Mouse (Mus musculus) forebrain, embryonic 14.5 days (tissue): Measurements from ENCODE around the gene Zcchc2. TPM values are rescaled to one million over a fixed set of nuclear protein-coding genes. Genes with fewer than 3 reads are reported as not detected.

Experiments
- ATAC-seq: fragments of 200-750 bp; cut with Nextera tagmentation; 2 replicates; pipeline ENCODE4 v1.8.0; 2017; ENCODE audit warnings: mild to moderate bottlenecking, moderate library complexity
- DNase-seq: peaks from one replicate; pipeline ENCODE4 v3.0.0-alpha.2; 2015; ENCODE audit warnings: low spot score
- H3K27ac ChIP-seq: fragments of 300-500 bp; sonication (generic); 2 replicates; pipeline ENCODE4 v1.5.1; 2014; ENCODE audit warnings: low read depth, mild to moderate bottlenecking, control low read depth, low read length, moderate library complexity
- H3K27me3 ChIP-seq: fragments of 300-500 bp; sonication (generic); replicated peaks from 2 replicates; pipeline ENCODE4 v1.6.1; 2014; ENCODE audit warnings: low read length, control low read depth, mixed read lengths; ENCODE audit not compliant: control insufficient read depth, insufficient read depth
- H3K36me3 ChIP-seq: fragments of 300-500 bp; sonication (generic); 2 replicates; pipeline ENCODE4 v1.6.1; 2014; ENCODE audit warnings: low read length, control low read depth; ENCODE audit not compliant: control insufficient read depth, insufficient read depth
- H3K4me1 ChIP-seq: fragments of 300-500 bp; sonication (generic); 2 replicates; pipeline ENCODE4 v1.6.1; 2014; ENCODE audit warnings: antibody characterized with exemption, low read length, control low read depth; ENCODE audit not compliant: control insufficient read depth, insufficient read depth
- H3K4me2 ChIP-seq: fragments of 300-500 bp; sonication (generic); 2 replicates; pipeline ENCODE4 v1.6.1; 2014; ENCODE audit warnings: mild to moderate bottlenecking, control low read depth, low read length
- H3K4me3 ChIP-seq: fragments of 300-500 bp; sonication (generic); 2 replicates; pipeline ENCODE4 v1.5.1; 2014; ENCODE audit warnings: low read depth, low read length, control low read depth
- H3K9ac ChIP-seq: fragments of 300-500 bp; sonication (generic); 2 replicates; pipeline ENCODE4 v1.6.1; 2014; ENCODE audit warnings: mild to moderate bottlenecking, low read length, control low read depth, moderate library complexity
- H3K9me3 ChIP-seq: fragments of 300-500 bp; sonication (generic); replicated peaks from 2 replicates; pipeline ENCODE4 v1.6.1; 2016; ENCODE audit warnings: low read length, control low read depth, mixed read lengths; ENCODE audit not compliant: control insufficient read depth
- WGBS: fragments of 180-500 bp; shearing (Covaris S2); extraction: QIAGEN DNeasy Blood & Tissue Kit; methylation state at CpG from one replicate; pipeline ENCODE4 v1.1.7; 2014; 5-methylcytosine and 5-hydroxymethylcytosine counted together
- polyA plus RNA-seq: library from polyadenylated mRNA; unstranded; fragments of >200 nt; fragmentation: Nextera tagmentation; extraction: Ambion mirVana; gene quantifications from 2 replicates; pipeline ENCODE4 v1.2.1, GENCODE M21; 2014

Gene Zcchc2
- polyA plus RNA-seq, 1 experiment from 2014 or later = 1.7 TPM

DNA sequence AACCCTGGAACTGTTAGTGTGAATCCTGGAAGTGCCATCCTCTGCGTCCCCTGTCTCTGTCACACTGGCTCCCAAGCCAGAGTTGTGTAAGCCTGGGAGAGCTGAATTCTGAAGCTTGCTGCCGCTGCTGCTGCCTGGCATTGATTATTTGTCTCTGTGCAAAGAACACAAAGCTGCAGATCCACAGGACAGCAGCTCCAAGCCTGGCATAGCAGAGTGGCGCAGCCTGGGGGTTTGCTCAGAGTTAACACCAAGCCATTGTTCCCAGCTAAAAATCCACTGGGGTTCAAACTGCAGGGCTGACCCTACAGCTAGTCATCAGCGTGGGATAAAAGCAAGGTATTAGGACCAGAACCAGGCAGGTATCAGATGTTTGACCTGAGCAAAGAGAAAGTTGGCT is 80.6 kb downstream of the Zcchc2 start:
- no peak for DNase-seq
- H3K36me3 ChIP-seq = no peaks in the 10 kb centered on the region
- H3K4me3 ChIP-seq = no peak overlapping the region
- ATAC-seq = peak; percentile 27
- H3K4me2 ChIP-seq = no peak overlapping the region
- H3K9me3 ChIP-seq = no peaks in the 10 kb centered on the region
- no peak overlapping the region for H3K9ac ChIP-seq
- WGBS = 66% methylated on average over 4 of the region's 4 CpGs
- no peaks in the 10 kb centered on the region for H3K27me3 ChIP-seq
- peaks cover 10% of the 10 kb centered on the region; the same call in 1 of the 2 replicates for H3K4me1 ChIP-seq
- H3K27ac ChIP-seq = no peak overlapping the region

- DNase-seq (peak; percentile 84), ATAC-seq (peak; percentile 80)
- H3K4me2 ChIP-seq = peak overlapping the region; percentile 47
- H3K4me1 ChIP-seq = peaks cover 10% of the 10 kb centered on the region; the same call in 1 of the 2 replicates
- H3K4me3 ChIP-seq = peak overlapping the region; percentile 3; the same call in 1 of the 2 replicates
- H3K27ac ChIP-seq = peak overlapping the region; percentile 60
- 8% methylated on average over 9 of the region's 9 CpGs for WGBS
- H3K9me3 ChIP-seq = no peaks in the 10 kb centered on the region
- H3K27me3 ChIP-seq = no peaks in the 10 kb centered on the region
- H3K9ac ChIP-seq = peak overlapping the region; percentile 42
- no peaks in the 10 kb centered on the region for H3K36me3 ChIP-seq
Observed at GRCm38 (mm10) chr1:106071237-106072070, 81.2 kb downstream of the Zcchc2 start.

- Histone ChIP-seq H3K4me3 (peak overlapping the region; percentile 3; the same call in 1 of the 2 replicates), H3K9me3 (no peaks in the 10 kb centered on the region), H3K4me1 (peaks cover 10% of the 10 kb centered on the region; the same call in 1 of the 2 replicates), H3K9ac (peak overlapping the region; percentile 42), H3K36me3 (no peaks in the 10 kb centered on the region), H3K27ac (peak overlapping the region; percentile 60), H3K27me3 (no peaks in the 10 kb centered on the region), H3K4me2 (peak overlapping the region; percentile 47)
- DNase-seq (peak; percentile 88), ATAC-seq (peak; percentile 92)
- under 1% methylated on average over 10 of the region's 10 CpGs for WGBS
Observed at GRCm38 (mm10) chr1:106072071-106072440, 81.8 kb downstream of the Zcchc2 start.

DNA sequence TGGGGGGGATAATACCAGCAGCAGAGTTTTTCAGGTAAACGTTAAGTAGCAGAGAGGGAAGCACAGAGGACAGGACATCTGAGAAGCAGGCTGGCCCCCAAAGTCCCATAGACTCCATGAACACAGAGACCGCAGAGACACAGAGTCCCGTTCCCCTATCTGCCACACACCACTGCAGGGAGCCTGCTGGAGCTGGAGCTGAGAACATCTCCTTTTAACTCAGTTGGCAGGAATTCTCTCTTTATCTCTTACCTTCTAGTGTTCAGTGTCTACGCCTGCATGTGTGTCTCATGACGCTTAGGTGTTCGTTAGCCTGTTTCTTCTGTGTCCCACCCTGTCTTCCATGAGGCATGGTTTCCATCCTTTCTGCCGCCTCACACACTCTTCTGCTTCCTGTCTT is 83.0 kb downstream of the Zcchc2 start:
- Histone ChIP-seq H3K4me3 (no peak overlapping the region), H3K9me3 (no peaks in the 10 kb centered on the region), H3K27me3 (no peaks in the 10 kb centered on the region), H3K36me3 (no peaks in the 10 kb centered on the region), H3K9ac (no peak overlapping the region), H3K4me2 (no peak overlapping the region), H3K27ac (no peak overlapping the region), H3K4me1 (peaks cover 10% of the 10 kb centered on the region; the same call in 1 of the 2 replicates)
- no peak for ATAC-seq
- WGBS = 73% methylated on average over 7 of the region's 7 CpGs
- no peak for DNase-seq

DNA sequence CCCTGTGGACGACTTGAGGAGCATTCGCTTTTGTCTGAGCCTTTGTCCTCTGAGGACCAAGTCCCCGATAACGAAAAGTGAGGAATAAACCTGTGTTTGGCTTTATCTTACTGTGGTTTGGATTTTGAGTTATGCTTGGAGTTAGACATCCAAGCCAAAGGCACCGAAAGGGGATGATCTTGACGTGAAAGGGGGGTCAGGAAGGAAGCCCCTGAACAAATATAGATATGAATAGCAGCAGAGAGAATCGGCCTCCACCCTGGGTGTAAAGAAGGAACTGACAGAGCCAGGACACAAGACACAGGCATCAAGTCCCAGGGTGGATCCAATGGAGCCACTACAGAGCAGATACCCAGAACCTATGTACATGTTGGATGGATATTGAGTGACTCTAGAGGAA is 83.9 kb downstream of the Zcchc2 start:
- WGBS = 81% methylated on average over 7 of the region's 7 CpGs
- peaks cover 10% of the 10 kb centered on the region; the same call in 1 of the 2 replicates for H3K4me1 ChIP-seq
- no peaks in the 10 kb centered on the region for H3K36me3 ChIP-seq
- H3K27ac ChIP-seq = no peak overlapping the region
- DNase-seq (no peak), ATAC-seq (no peak)
- no peaks in the 10 kb centered on the region for H3K27me3 ChIP-seq
- no peak overlapping the region for H3K9ac ChIP-seq
- no peak overlapping the region for H3K4me2 ChIP-seq
- no peaks in the 10 kb centered on the region for H3K9me3 ChIP-seq
- H3K4me3 ChIP-seq = no peak overlapping the region

- no peak overlapping the region for H3K4me2 ChIP-seq
- DNase-seq (no peak), ATAC-seq (no peak)
- no peak overlapping the region for H3K4me3 ChIP-seq
- 91% methylated on average over 5 of the region's 5 CpGs for WGBS
- no peaks in the 10 kb centered on the region for H3K27me3 ChIP-seq
- no peak overlapping the region for H3K9ac ChIP-seq
- peaks cover 10% of the 10 kb centered on the region; the same call in 1 of the 2 replicates for H3K4me1 ChIP-seq
- H3K36me3 ChIP-seq = no peaks in the 10 kb centered on the region
- H3K27ac ChIP-seq = no peak overlapping the region
- no peaks in the 10 kb centered on the region for H3K9me3 ChIP-seq
Observed at GRCm38 (mm10) chr1:106074656-106075055, 84.5 kb downstream of the Zcchc2 start.

DNA sequence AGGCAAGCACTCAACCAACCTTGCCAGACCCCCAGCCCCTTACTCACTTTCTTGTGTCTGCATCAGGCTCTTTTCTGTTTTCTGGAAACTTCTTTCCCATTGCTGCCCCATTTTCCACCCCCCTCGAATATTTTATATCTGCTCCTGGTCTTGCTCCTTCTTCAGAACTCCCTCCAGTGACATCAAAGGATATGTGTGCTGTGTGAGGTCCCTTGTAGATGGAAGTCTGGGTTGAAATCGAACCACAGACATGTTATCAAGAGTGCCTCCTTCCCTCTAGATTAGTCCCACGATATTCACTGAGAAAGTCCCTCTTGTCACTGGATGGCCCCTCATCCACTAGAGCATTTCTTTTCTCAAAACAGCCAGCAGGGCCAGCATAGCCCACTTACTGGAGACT is 86.4 kb downstream of the Zcchc2 start:
- H3K36me3 ChIP-seq = no peaks in the 10 kb centered on the region
- no peak overlapping the region for H3K4me3 ChIP-seq
- DNase-seq (no peak), ATAC-seq (no peak)
- peaks cover 7% of the 10 kb centered on the region; the same call in 1 of the 2 replicates for H3K4me1 ChIP-seq
- H3K9me3 ChIP-seq = no peaks in the 10 kb centered on the region
- 81% methylated on average over 3 of the region's 3 CpGs for WGBS
- H3K27me3 ChIP-seq = no peaks in the 10 kb centered on the region
- H3K27ac ChIP-seq = no peak overlapping the region
- H3K4me2 ChIP-seq = no peak overlapping the region
- H3K9ac ChIP-seq = no peak overlapping the region

GRCm38 (mm10) chr1:106077166-106077565 is 87.0 kb downstream of the Zcchc2 start:
- 89% methylated on average over 3 of the region's 3 CpGs for WGBS
- H3K4me3 ChIP-seq = no peak overlapping the region
- no peak for ATAC-seq

More at GRCm38 (mm10) chr1:106077166-106077565, 87.0 kb downstream of the Zcchc2 start:
- no peaks in the 10 kb centered on the region for H3K27me3 ChIP-seq
- no peaks in the 10 kb centered on the region for H3K9me3 ChIP-seq
- no peak overlapping the region for H3K9ac ChIP-seq
- peaks cover 2% of the 10 kb centered on the region; the same call in 1 of the 2 replicates for H3K4me1 ChIP-seq
- no peak overlapping the region for H3K27ac ChIP-seq
- no peak for DNase-seq
- no peak overlapping the region for H3K4me2 ChIP-seq
- H3K36me3 ChIP-seq = no peaks in the 10 kb centered on the region
